Mouse (Mus musculus): ENCODE data around the gene Traf3ip3. TPM values are rescaled to one million over a fixed set of nuclear protein-coding genes. Genes with fewer than 3 reads are reported as not detected.
A peak's percentile ranks its signal among the peaks of the same experiment; 100 is the strongest.

The Traf3ip3 gene
- total and polyA plus RNA-seq, 2 experiments: 0.65 to 0.88 TPM

GRCm38 (mm10) chr1:193188257-193188656 is 13.2 kb downstream of the Traf3ip3 start:
- Histone ChIP-seq H3K4me1 (ENCODE audit: control insufficient read depth, insufficient read depth, low read length) (no peaks in the 10 kb centered on the region), H3K36me3 (ENCODE audit: control insufficient read depth, insufficient read depth, low read length) (no peaks in the 10 kb centered on the region), H3K27ac (replicated peaks; ENCODE audit: insufficient read depth, low read depth, low read length) (no peak overlapping the region), H3K27me3 (ENCODE audit: control insufficient read depth, insufficient read depth, low read length) (no peaks in the 10 kb centered on the region), H3K9ac (ENCODE audit: low read depth, low read length) (no peak overlapping the region), H3K4me3 (ENCODE audit: insufficient read depth, low read depth, low read length) (no peak overlapping the region), H3K79me2 (ENCODE audit: control insufficient read depth, insufficient read depth, low read length) (no peaks in the 10 kb centered on the region)
- TF ChIP-seq CTCF (IDR thresholded peaks at IDR 0.05; ENCODE audit: low read depth, low read length): no peak
- no peak for TF ChIP-seq POLR2A (IDR thresholded peaks at IDR 0.05; ENCODE audit: extremely low read depth, insufficient read depth, low read length)
- DNase-seq (ENCODE audit: extremely low read depth, low read depth, low spot score): no peak
- WGBS: 95% methylated on average over 6 of the region's 6 CpGs

GRCm38 (mm10) chr1:193181104-193181503 is 20.4 kb downstream of the Traf3ip3 start:
- Histone ChIP-seq H3K36me3 (ENCODE audit: control insufficient read depth, insufficient read depth, low read length) (no peaks in the 10 kb centered on the region), H3K79me2 (ENCODE audit: control insufficient read depth, insufficient read depth, low read length) (no peaks in the 10 kb centered on the region), H3K4me1 (ENCODE audit: control insufficient read depth, insufficient read depth, low read length) (peaks cover 2% of the 10 kb centered on the region; the same call in 1 of the 2 replicates), H3K27ac (replicated peaks; ENCODE audit: insufficient read depth, low read depth, low read length) (no peak overlapping the region), H3K4me3 (ENCODE audit: insufficient read depth, low read depth, low read length) (no peak overlapping the region), H3K27me3 (ENCODE audit: control insufficient read depth, insufficient read depth, low read length) (no peaks in the 10 kb centered on the region), H3K9ac (ENCODE audit: low read depth, low read length) (no peak overlapping the region)
- WGBS: 71% methylated on average over 3 of the region's 3 CpGs
- no peak for DNase-seq (ENCODE audit: extremely low read depth, low read depth, low spot score)
- no peak for TF ChIP-seq CTCF (IDR thresholded peaks at IDR 0.05; ENCODE audit: low read depth, low read length)
- TF ChIP-seq POLR2A (IDR thresholded peaks at IDR 0.05; ENCODE audit: extremely low read depth, insufficient read depth, low read length): no peak

DNA sequence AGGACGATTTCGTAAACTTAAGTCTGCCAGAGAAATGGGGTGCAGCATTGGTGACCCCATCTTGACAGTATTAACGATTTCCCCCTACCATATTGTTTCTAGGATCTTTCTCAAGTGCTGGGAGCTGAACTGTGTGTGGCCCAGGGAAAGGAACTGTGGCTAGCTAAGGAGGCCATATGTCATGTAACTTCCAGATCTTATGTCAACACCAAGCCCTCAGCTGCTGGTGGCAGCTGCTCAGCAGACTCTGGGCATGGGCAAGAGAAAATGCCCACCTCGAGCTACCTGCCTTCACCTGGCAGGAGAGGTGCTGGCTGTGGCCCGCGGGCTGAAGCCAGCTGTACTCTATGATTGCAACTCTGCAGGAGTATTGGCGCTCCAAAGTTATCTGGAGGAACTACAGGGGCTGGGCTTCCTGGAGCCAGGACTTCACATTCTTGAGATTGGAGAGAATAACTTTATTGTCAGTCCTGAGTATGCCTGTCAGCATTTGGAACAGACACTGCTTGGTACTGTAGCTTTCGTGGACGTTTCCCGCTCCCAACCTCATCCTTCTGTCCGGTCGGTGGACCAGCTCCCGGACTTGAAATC is 27.3 kb downstream of the Traf3ip3 start:
- peak overlapping the region; percentile 69 for H3K4me3 ChIP-seq (ENCODE audit: insufficient read depth, low read depth, low read length)
- peaks cover 4% of the 10 kb centered on the region; the same call in 1 of the 2 replicates for H3K79me2 ChIP-seq (ENCODE audit: control insufficient read depth, insufficient read depth, low read length)
- WGBS: 63% methylated on average over 13 of the region's 13 CpGs
- H3K9ac ChIP-seq (ENCODE audit: low read depth, low read length): peak overlapping the region; percentile 84
- no peaks in the 10 kb centered on the region for H3K27me3 ChIP-seq (ENCODE audit: control insufficient read depth, insufficient read depth, low read length)
- H3K4me1 ChIP-seq (ENCODE audit: control insufficient read depth, insufficient read depth, low read length): peaks cover 26% of the 10 kb centered on the region
- TF ChIP-seq CTCF (IDR thresholded peaks at IDR 0.05; ENCODE audit: low read depth, low read length) (no peak), POLR2A (IDR thresholded peaks at IDR 0.05; ENCODE audit: extremely low read depth, insufficient read depth, low read length) (no peak)
- H3K27ac ChIP-seq (replicated peaks; ENCODE audit: insufficient read depth, low read depth, low read length): peak overlapping the region; percentile 87
- peaks cover 11% of the 10 kb centered on the region for H3K36me3 ChIP-seq (ENCODE audit: control insufficient read depth, insufficient read depth, low read length)
- no peak for DNase-seq (ENCODE audit: extremely low read depth, low read depth, low spot score)

- peak overlapping the region; percentile 69 for H3K4me3 ChIP-seq (ENCODE audit: insufficient read depth, low read depth, low read length)
- peak overlapping the region; percentile 87 for H3K27ac ChIP-seq (replicated peaks; ENCODE audit: insufficient read depth, low read depth, low read length)
- WGBS: 8% methylated on average over 9 of the region's 9 CpGs
- peaks cover 26% of the 10 kb centered on the region for H3K4me1 ChIP-seq (ENCODE audit: control insufficient read depth, insufficient read depth, low read length)
- TF ChIP-seq CTCF (IDR thresholded peaks at IDR 0.05; ENCODE audit: low read depth, low read length) (no peak), POLR2A (IDR thresholded peaks at IDR 0.05; ENCODE audit: extremely low read depth, insufficient read depth, low read length) (no peak)
- H3K79me2 ChIP-seq (ENCODE audit: control insufficient read depth, insufficient read depth, low read length): peaks cover 4% of the 10 kb centered on the region; the same call in 1 of the 2 replicates
- peaks cover 16% of the 10 kb centered on the region for H3K36me3 ChIP-seq (ENCODE audit: control insufficient read depth, insufficient read depth, low read length)
- H3K27me3 ChIP-seq (ENCODE audit: control insufficient read depth, insufficient read depth, low read length): no peaks in the 10 kb centered on the region
- DNase-seq (ENCODE audit: extremely low read depth, low read depth, low spot score): no peak
- H3K9ac ChIP-seq (ENCODE audit: low read depth, low read length): peak overlapping the region; percentile 84
Measured at GRCm38 (mm10) chr1:193173810-193174129, 27.7 kb downstream of the Traf3ip3 start.

DNA sequence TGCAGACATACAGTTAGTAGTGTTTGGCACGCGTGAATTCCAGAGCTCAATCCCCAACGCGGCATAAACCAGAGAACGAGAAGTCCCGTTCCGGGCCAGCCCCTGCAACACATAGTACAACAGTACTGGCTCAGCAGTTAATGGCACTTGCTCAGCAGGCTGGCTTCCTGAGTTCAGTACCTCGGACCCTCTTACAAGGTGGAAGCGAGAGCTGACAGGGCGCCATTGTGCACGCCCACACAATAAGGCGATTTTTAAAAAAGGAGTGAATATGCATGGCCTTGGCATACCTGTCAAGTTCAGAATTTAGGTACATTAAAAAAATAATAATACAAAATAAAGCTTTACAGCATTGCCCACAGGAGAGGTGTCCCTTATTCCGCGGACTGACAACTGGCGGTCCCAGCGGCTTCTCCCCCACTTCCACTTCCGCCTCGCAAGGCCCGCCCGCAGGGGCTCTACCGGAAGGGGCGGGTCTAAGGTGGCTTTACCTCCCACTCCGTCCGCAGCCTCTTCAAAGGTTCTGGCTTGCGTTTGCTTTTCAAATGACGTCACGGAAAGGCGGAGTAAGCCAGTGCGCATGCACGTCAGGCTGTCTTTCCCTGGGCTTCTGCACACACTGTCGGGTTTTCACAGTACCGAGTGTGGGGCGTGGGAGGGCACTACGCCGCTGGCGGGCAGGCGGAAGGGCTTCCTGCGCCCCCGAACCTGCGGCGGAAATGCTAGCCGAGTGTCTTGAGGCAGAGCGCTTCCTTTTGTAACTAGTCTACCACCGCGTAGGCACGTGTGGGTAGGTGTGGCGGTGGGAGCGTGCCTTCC is 28.3 kb downstream of the Traf3ip3 start:
- H3K27me3 ChIP-seq (ENCODE audit: control insufficient read depth, insufficient read depth, low read length): no peaks in the 10 kb centered on the region
- TF ChIP-seq CTCF (IDR thresholded peaks at IDR 0.05; ENCODE audit: low read depth, low read length) (no peak), POLR2A (IDR thresholded peaks at IDR 0.05; ENCODE audit: extremely low read depth, insufficient read depth, low read length) (peak; percentile 92)
- H3K79me2 ChIP-seq (ENCODE audit: control insufficient read depth, insufficient read depth, low read length): peaks cover 4% of the 10 kb centered on the region; the same call in 1 of the 2 replicates
- peaks cover 20% of the 10 kb centered on the region for H3K36me3 ChIP-seq (ENCODE audit: control insufficient read depth, insufficient read depth, low read length)
- peak overlapping the region; percentile 69 for H3K4me3 ChIP-seq (ENCODE audit: insufficient read depth, low read depth, low read length)
- peak overlapping the region; percentile 84 for H3K9ac ChIP-seq (ENCODE audit: low read depth, low read length)
- H3K4me1 ChIP-seq (ENCODE audit: control insufficient read depth, insufficient read depth, low read length): peaks cover 25% of the 10 kb centered on the region
- peak overlapping the region; percentile 87 for H3K27ac ChIP-seq (replicated peaks; ENCODE audit: insufficient read depth, low read depth, low read length)
- peak; percentile 98 for DNase-seq (ENCODE audit: extremely low read depth, low read depth, low spot score)
- under 1% methylated on average over 48 of the region's 48 CpGs for WGBS

All from liver, adult 2 months (tissue).